Mouse (Mus musculus) myocyte (in vitro differentiated cells): ENCODE results near the gene Rsg1.
A peak's percentile ranks its signal among the peaks of the same experiment; 100 is the strongest.

Experiments used
- MAX ChIP-seq: IDR thresholded peaks from one replicate; pipeline ENCODE4 v1.6.1; 2011; ENCODE audit warnings: low read depth, mild to moderate bottlenecking, control low read depth
- MYOD1 ChIP-seq, 3 experiments: IDR thresholded peaks; one replicate each; pipeline ENCODE4 v1.6.1; 2011; ENCODE audit warnings: control low read depth in 2 of 3, low read depth in 2 of 3, mild to moderate bottlenecking in 2 of 3, moderate library complexity in 1 of 3; ENCODE audit not compliant: insufficient read length in 2 of 3, control insufficient read depth in 1 of 3
- MYOG ChIP-seq, 3 experiments: IDR thresholded peaks; one replicate each; pipeline ENCODE4 v1.6.1; 2011; ENCODE audit warnings: control low read depth in 2 of 3, low read depth in 2 of 3, mild to moderate bottlenecking in 2 of 3; ENCODE audit not compliant: insufficient read length in 2 of 3, control insufficient read depth in 1 of 3, insufficient read depth in 1 of 3
- POLR2A ChIP-seq: IDR thresholded peaks from one replicate; pipeline ENCODE4 v1.6.1; 2011; ENCODE audit warnings: low read depth, mild to moderate bottlenecking, control low read depth, moderate library complexity; ENCODE audit not compliant: insufficient read length
- USF1 ChIP-seq: IDR thresholded peaks from one replicate; pipeline ENCODE4 v1.6.1; 2011; ENCODE audit warnings: low read depth, mild to moderate bottlenecking, control low read depth, moderate library complexity

DNA sequence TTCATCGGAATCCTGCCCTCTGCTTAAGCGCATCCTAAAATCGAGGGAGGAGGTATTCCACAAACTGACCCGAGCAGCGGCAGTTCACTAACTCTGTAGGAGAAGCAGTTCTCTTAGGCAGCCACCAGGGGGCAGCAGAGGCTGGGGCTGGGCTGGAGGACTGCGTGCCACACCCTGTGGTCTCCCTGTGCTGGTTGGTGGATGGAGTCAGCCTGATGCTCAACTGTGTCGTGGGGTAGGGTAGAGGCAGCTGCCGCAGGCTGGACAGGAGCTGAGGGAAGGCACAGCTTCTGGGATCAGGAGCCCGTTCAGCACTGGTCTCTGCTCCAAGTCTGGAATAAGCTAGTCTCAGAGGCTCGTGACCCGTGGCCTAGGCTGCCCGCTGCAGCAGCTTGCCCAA, 59.5 kb downstream of the Rsg1 start:
- peak; percentile 91 for TF ChIP-seq POLR2A
- TF ChIP-seq MYOG (IDR thresholded peaks at IDR 0.05; ENCODE audit: control insufficient read depth in 1 of 3, insufficient read depth in 1 of 3, insufficient read length in 2 of 3, low read depth in 2 of 3), result peak; percentile 20 to 94 (median 80)
- no peak for TF ChIP-seq USF1
- peak in 2 of 3 experiments; percentile 77 to 94 for TF ChIP-seq MYOD1 (IDR thresholded peaks at IDR 0.05; ENCODE audit: control insufficient read depth in 1 of 3, insufficient read length in 2 of 3, low read depth in 2 of 3)
- TF ChIP-seq MAX, result no peak
